Mouse (Mus musculus): ENCODE results near the gene Mamdc2.

DNA sequence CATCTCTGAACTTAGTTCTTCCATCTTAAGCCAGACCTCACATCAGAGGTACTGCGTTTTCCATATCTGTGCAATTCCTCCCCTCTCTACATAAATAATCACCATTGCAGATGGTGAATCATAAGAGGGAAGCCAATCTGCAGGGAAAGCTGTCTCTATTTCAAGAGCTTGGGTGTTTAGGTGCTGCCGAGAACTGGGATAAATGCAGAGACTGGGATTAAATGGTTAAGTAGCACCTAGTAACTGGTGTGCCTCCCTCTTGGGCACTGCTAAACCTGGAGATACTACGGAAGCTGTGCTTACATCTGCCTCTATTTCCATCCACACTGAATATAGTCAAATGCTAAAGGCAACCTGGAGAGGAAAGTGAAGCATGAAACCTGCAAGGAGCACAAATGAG, 148.3 kb downstream of the Mamdc2 start:
- TF ChIP-seq POLR2A (IDR thresholded peaks at IDR 0.05; ENCODE audit: insufficient read depth, low read depth, low read length) (no peak), CTCF (IDR thresholded peaks at IDR 0.05; ENCODE audit: insufficient read depth, low read depth, low read length) (no peak)

Data from olfactory bulb, adult 2 months (tissue).